Mouse (Mus musculus): Measurements from ENCODE around the gene Rtn3.
"Not testable (repeated sequence)": the region's sequence is repeated elsewhere in the genome, so short reads cannot be mapped to it uniquely, and the experiment has no call there.

Rtn3 gene

GRCm38 (mm10) chr19:7422656-7423027 lies 60.4 kb downstream of the Rtn3 start:
- DNase-seq (ENCODE audit: extremely low read depth, low read depth): no peak

GRCm38 (mm10) chr19:7421602-7422591 lies 61.2 kb downstream of the Rtn3 start:
- DNase-seq (ENCODE audit: extremely low read depth, low read depth): no peak

GRCm38 (mm10) chr19:7420841-7421601 lies 62.1 kb downstream of the Rtn3 start:
- DNase-seq (ENCODE audit: extremely low read depth, low read depth): no peak

- DNase-seq (ENCODE audit: extremely low read depth, low read depth): no peak
Measured at GRCm38 (mm10) chr19:7420108-7420507, 63.0 kb downstream of the Rtn3 start.

- DNase-seq (ENCODE audit: extremely low read depth, low read depth): no peak
Measured at GRCm38 (mm10) chr19:7419134-7419533, 63.9 kb downstream of the Rtn3 start.

- no peak for DNase-seq (ENCODE audit: extremely low read depth, low read depth)
Measured at GRCm38 (mm10) chr19:7417911-7418849, 64.9 kb downstream of the Rtn3 start.

GRCm38 (mm10) chr19:7416834-7417735 lies 66.0 kb downstream of the Rtn3 start, which contains the start of gene 2700081O15Rik:
Gene 2700081O15Rik, plus strand, starts transcription at chr19:7417625.
- no peak for DNase-seq (ENCODE audit: extremely low read depth, low read depth)

GRCm38 (mm10) chr19:7415916-7416833 lies 66.9 kb downstream of the Rtn3 start:
- DNase-seq (ENCODE audit: extremely low read depth, low read depth): no peak

- no peak for DNase-seq (ENCODE audit: extremely low read depth, low read depth)
Measured at GRCm38 (mm10) chr19:7412361-7412760, 70.7 kb downstream of the Rtn3 start.

GRCm38 (mm10) chr19:7404623-7405229 lies 78.4 kb downstream of the Rtn3 start:
- DNase-seq (ENCODE audit: extremely low read depth, low read depth): no peak

GRCm38 (mm10) chr19:7400635-7401034 lies 82.4 kb downstream of the Rtn3 start:
- no peak for DNase-seq (ENCODE audit: extremely low read depth, low read depth)

- not testable (repeated sequence) for DNase-seq (ENCODE audit: extremely low read depth, low read depth)
Measured at GRCm38 (mm10) chr19:7398898-7399297, 84.2 kb downstream of the Rtn3 start.

GRCm38 (mm10) chr19:7396867-7397826 lies 85.9 kb downstream of the Rtn3 start:
- DNase-seq (ENCODE audit: extremely low read depth, low read depth): not testable (repeated sequence)

GRCm38 (mm10) chr19:7388488-7388887 lies 94.6 kb downstream of the Rtn3 start:
- DNase-seq (ENCODE audit: extremely low read depth, low read depth): no peak

GRCm38 (mm10) chr19:7386042-7386441 lies 97.0 kb downstream of the Rtn3 start:
- DNase-seq (ENCODE audit: extremely low read depth, low read depth): no peak

GRCm38 (mm10) chr19:7382903-7383865 lies 99.9 kb downstream of the Rtn3 start, which contains the start of gene Spindoc:
Gene Spindoc, minus strand, starts transcription at chr19:7382994.
- DNase-seq (ENCODE audit: extremely low read depth, low read depth): peak; percentile 66

Measured in MEL-GATA-1-ER (cell line).